Mouse (Mus musculus) liver, postnatal 0 days (tissue): Measurements from ENCODE around the gene Chl1.

Source experiments
- CTCF ChIP-seq: sonication (generic); IDR thresholded peaks from 2 replicates; pipeline ENCODE4 v1.5.1; 2016; ENCODE audit warnings: antibody characterized with exemption, low read depth
- EP300 ChIP-seq: IDR thresholded peaks from 2 replicates; pipeline ENCODE4 v1.6.1; 2016; ENCODE audit warnings: antibody characterized with exemption, low read depth, mild to moderate bottlenecking

- TF ChIP-seq CTCF (no peak), EP300 (no peak)
These were observed 1.7 kb downstream of the Chl1 start for GRCm38 (mm10) chr6:103511972-103512565.
